Mouse (Mus musculus) spleen, embryonic (tissue): ENCODE measurements around the gene Urb1.

Source experiments
- CTCF ChIA-PET: fragments of 350-600 bp; sonication (Branson Sonifier 250); formaldehyde crosslinking; loops from one replicate; lab custom pipeline; 2022; lab: Charles Lee

Urb1 gene

DNA sequence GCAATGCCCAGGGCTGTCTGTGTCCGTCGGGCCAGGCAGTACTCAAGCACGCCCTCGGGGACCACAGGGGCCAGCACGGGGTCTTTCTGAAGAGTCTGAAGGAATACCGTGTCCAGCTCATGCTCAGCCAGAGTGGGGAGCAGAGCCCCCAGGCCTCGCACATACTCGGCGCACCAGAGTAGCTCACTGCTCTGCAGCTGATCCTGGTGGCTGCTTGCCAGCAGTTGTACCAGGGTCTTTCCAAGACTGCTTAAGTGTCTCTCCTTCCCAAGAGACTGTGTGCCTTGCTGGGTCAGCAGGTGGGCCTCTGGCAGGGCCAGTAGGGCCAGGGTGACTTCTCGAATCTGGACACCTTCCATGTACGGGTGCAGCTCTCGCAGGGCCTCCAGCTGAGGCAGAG lies 36.0 kb downstream of the Urb1 start:
- CTCF ChIA-PET, result no interaction called here

GRCm38 (mm10) chr16:90766919-90767454 lies 43.2 kb downstream of the Urb1 start:
- CTCF ChIA-PET, result no interaction called here

DNA sequence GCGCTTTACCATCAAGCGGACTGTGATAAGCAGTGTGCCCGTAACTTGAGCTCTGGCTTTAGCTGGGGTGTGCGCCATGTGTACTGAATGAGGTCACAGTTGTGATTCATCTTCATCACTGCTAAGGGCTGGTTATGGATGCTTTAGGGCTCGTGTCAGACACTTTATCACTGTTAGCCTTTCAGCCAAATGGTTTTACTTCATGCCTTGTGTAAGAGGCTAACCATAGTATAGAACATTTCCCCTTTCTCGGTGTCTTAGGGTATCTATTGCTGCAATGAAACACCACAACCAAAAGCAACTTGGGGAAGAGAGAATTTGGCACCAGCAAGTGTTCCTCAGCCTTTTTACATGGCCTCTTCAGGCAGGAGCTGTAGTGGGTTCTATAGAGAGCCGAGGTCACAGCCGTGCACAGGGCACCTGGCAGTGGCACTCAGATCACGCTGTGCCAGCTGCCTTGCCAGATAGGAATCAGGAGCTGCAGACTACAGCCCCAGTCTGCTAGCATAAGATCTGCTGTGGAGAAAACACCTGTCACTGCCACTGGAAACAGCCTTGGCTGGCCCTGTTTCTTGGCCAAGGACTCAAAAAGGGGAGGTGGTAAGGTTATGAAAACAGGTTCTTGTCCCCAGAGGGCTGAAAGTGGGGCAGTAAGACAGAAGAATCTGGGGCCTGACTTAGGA lies 44.9 kb downstream of the Urb1 start:
- CTCF ChIA-PET, result no interaction called here

DNA sequence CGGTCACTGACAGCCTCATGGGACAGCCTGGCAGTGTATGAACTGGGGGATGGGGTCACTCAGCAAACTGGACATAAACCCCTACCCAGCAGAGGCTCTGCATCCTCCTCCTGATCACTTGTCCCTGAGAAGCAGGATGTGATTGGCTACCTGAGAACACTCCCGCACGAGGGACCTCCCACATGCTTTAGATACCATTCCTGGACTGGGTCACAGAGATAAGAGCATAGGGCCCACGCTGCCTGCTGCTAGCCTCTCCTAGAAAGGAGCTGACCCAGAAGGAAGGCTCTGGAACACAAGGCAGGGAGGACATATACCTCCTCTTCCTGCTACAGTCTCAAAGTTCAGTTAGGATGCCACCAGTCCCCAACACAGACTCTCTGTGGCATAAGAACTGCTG lies 49.7 kb downstream of the Urb1 start:
- CTCF ChIA-PET, result no interaction called here

GRCm38 (mm10) chr16:90759335-90759734 lies 50.9 kb downstream of the Urb1 start:
- CTCF ChIA-PET, result no interaction called here

DNA sequence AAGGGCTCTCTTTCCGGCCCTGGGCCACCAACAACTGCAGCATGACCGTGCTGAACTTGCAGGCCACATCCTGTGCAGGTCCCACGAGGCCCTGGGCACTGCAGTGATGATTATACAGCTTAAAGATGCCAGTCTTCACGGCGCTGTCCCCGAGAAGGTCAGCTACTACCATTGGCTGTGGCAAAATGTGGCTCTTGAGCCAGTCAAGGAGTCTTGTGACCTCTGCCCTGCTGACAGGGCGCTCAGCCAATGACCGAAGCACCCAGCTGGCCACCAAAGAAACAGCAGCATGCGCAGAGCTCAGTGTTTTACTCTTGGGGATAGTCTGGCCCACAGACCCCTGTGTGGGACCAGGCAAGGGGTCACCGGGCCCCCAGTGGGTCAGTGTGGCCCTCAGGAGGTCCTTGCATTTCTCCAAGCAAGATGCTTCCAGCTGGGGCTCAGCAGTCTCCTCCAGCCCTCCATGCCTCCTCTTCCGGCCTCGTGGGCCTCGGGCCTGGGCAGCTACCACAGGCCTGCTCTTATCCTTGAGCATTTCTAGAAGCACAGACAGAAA lies 56.7 kb downstream of the Urb1 start:
- CTCF ChIA-PET, result no interaction called here

DNA sequence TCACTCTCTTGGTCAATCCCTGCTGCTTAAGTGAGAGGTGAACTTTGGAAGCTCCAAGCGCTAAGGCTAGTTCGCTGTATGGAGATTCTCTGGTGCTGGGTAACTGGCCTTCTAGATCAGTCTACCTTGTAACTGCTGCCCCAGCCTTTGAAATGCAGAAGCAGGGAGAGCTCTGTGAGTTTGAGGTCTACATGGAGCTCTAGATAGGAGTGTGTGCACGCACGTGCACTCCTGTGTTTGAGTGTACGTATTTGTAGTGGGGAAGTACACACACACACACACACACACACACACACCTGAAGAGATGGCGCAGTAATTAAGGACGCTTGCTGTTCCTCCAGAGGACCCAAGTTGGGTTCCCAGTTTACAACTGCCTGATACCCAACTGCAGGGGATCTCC lies 62.0 kb downstream of the Urb1 start:
- CTCF ChIA-PET, result no interaction called here

DNA sequence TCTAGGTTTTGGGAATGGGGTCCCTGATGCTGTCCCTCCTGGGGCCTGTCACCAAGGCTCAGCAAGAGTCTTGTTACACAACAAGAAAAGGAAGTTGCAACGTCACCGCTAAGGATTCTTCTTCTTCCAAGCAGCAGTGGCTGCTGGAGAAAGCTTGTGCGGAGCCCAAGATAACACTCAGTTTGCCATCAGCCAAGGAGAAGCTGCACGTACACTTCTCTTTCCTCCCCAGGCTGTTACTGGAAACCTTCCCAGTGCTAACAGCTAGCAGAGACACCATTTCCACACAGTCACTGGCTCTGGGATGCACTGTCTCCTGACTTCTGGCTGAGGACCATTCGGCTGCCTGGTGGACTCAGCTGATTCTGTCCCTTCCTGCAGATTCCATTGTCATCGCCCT lies 63.1 kb downstream of the Urb1 start:
- CTCF ChIA-PET, result no interaction called here

GRCm38 (mm10) chr16:90738092-90738956 lies 71.9 kb downstream of the Urb1 start, which contains the start of gene Mrap:
TSS of gene Mrap (plus strand) at chr16:90738207.
- CTCF ChIA-PET, result no interaction called here

- CTCF ChIA-PET, result no interaction called here
Observed at GRCm38 (mm10) chr16:90736672-90737270, 73.4 kb downstream of the Urb1 start.

- CTCF ChIA-PET, result no interaction called here
Observed at GRCm38 (mm10) chr16:90735611-90736010, 74.6 kb downstream of the Urb1 start.

DNA sequence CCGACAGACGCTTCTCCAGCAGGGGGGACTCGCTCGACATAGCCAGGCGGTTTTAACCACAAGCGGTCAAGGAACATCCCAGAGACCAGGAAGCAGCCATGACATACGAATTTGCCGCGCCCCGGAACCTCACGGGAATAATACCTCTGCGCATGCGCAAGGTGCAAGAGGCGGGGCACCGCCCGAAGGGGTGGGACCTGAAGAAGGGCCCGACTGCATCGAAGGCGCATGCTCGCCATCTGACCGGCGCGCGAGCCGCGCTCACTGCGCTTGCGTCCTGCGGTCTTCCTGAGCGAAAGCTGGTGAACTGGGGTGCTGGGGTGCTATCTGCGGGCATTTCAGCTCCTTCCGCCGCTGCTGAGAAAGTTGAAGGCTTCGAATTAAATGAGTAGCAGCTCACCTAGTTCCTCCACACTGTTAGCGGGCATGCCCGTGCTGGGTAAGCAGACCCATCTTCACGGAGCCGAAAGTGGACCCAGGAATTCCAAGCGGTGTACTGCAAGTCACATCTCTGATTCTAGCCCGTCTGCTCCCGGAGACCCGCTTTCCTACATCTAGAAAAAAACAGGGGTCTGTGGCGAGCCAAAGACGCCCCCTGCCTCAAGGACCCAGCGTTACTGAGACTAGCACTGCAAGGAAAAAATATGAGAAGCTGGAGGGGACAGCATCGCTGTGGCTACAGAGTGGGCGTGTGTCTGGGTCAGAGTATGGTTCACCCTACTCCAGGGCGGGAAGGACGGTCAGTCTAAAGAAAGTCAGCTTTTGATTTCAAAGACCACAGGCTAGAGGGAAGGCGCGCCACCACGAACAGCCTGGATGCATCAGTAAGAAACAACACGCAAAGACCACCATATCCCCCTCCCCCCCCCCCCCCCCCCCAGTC lies 82.7 kb downstream of the Urb1 start, which contains the start of gene Mis18a:
TSS of gene Mis18a (minus strand) at position 172 of the 883 bp plus-strand sequence.
- CTCF ChIA-PET, result no interaction called here

GRCm38 (mm10) chr16:90726600-90727227 lies 83.5 kb downstream of the Urb1 start:
- CTCF ChIA-PET, result no interaction called here

- CTCF ChIA-PET, result no interaction called here
Observed at GRCm38 (mm10) chr16:90724051-90724450, 86.2 kb downstream of the Urb1 start.

GRCm38 (mm10) chr16:90710313-90710712 lies 99.9 kb downstream of the Urb1 start:
- CTCF ChIA-PET, result no interaction called here

GRCm38 (mm10) chr16:90709711-90710289 lies 100.4 kb downstream of the Urb1 start:
- CTCF ChIA-PET, result no interaction called here

DNA sequence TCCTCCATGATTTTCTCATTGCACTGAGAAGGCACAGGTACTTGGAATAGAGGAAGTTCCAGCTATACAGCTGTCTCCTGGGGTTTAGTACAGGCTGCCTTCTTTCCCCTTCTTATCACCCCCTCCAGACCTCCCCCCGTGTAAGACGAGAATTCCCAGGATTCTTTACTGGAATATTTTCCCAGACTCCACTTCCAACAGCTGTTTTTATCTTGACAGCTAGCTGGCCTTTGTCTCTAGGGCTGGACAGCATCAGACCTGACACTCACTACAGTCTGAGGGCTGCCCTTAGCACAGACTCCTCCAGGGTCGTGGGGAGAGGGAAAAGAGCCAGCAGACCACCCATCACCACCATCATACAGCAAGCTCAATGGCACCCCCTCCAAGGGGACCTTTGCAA lies 103.9 kb downstream of the Urb1 start:
- CTCF ChIA-PET, result no interaction called here

GRCm38 (mm10) chr16:90704161-90704825 lies 105.9 kb downstream of the Urb1 start:
- CTCF ChIA-PET, result no interaction called here

DNA sequence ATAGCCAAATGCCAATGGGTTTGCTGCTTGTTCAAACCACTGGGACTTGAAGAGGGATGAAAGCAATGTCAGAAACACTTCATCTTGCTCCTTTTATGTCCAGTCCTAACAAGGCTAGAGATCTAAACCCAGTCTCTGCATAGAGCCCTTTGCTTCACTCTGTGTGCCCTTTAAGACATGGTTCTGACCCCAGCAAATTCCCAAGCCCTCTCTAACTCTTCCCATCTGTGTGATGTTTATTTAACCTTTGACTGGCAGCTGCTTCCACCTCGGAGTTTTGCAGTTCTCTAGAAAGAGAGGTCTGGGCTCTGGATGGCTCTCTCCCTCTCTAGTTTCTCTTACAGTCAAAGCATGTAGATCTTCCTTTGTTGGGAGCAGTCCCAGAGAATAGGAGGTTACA lies 106.6 kb downstream of the Urb1 start:
- CTCF ChIA-PET, result no interaction called here

DNA sequence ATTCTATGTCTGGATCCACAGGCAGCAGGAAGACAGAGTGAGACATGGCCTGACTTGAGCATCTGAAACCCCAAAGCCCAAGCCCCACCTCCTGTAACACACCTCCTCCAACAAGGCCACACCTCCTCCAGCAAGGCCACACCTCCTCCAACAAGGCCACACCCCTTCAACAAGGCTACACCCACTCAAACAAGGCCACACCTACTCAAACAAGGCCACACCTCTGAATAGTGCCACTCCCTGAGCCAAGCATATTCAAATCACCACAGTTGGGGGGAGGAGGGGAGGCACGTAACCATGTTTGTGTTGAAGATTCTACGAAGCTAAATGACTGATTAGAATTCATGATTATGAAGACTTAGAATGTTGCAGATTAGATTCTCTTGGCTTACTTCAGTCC lies 108.7 kb downstream of the Urb1 start:
- CTCF ChIA-PET, result no interaction called here
